Mouse (Mus musculus): Measurements from ENCODE around the gene Ccdc155. TPM values are rescaled to one million over a fixed set of nuclear protein-coding genes. Genes with fewer than 3 reads are reported as not detected.

Gene Ccdc155
- polyA plus RNA-seq, 1 experiment from 2014 or later = 0.41 TPM

- 76% methylated on average over 17 of the region's 17 CpGs for WGBS
- no peak overlapping the region for H3K4me2 ChIP-seq (ENCODE audit: low read depth, low read length)
- H3K27me3 ChIP-seq (ENCODE audit: control insufficient read depth, insufficient read depth, low read length) = peaks cover 13% of the 10 kb centered on the region
- H3K27ac ChIP-seq (replicated peaks; ENCODE audit: low read depth, low read length) = no peak overlapping the region
- no peak for DNase-seq (ENCODE audit: low spot score)
- no peaks in the 10 kb centered on the region; the same call in 1 of the 2 replicates for H3K36me3 ChIP-seq (replicated peaks; ENCODE audit: control insufficient read depth, insufficient read depth, low read depth, low read length)
- H3K4me3 ChIP-seq (ENCODE audit: low read depth, low read length) = no peak overlapping the region
- peaks cover 5% of the 10 kb centered on the region for H3K4me1 ChIP-seq (ENCODE audit: control insufficient read depth, insufficient read depth, low read length)
- no peak overlapping the region for H3K9ac ChIP-seq (replicated peaks; ENCODE audit: low read length)
- no peak for ATAC-seq (replicated peaks; ENCODE audit: insufficient number of reproducible peaks, low FRiP score, low TSS enrichment, low read depth)
- H3K9me3 ChIP-seq (replicated peaks; ENCODE audit: control insufficient read depth, low read length) = no peaks in the 10 kb centered on the region
Observed at GRCm38 (mm10) chr7:45237747-45238699, 33.3 kb upstream of the Ccdc155 start.

- Histone ChIP-seq H3K9ac (replicated peaks; ENCODE audit: low read length) (peak overlapping the region; percentile 48), H3K4me3 (ENCODE audit: low read depth, low read length) (0 out of 2 replicates have a peak overlapping the region, but pooled peaks have one; percentile 13), H3K4me1 (ENCODE audit: control insufficient read depth, insufficient read depth, low read length) (peaks cover 5% of the 10 kb centered on the region), H3K27ac (replicated peaks; ENCODE audit: low read depth, low read length) (peak overlapping the region; percentile 65), H3K36me3 (replicated peaks; ENCODE audit: control insufficient read depth, insufficient read depth, low read depth, low read length) (peaks cover 8% of the 10 kb centered on the region), H3K4me2 (ENCODE audit: low read depth, low read length) (peak overlapping the region; percentile 22), H3K9me3 (replicated peaks; ENCODE audit: control insufficient read depth, low read length) (no peaks in the 10 kb centered on the region), H3K27me3 (ENCODE audit: control insufficient read depth, insufficient read depth, low read length) (peaks cover 13% of the 10 kb centered on the region)
- WGBS = 26% methylated on average over 17 of the region's 17 CpGs
- ATAC-seq (replicated peaks; ENCODE audit: insufficient number of reproducible peaks, low FRiP score, low TSS enrichment, low read depth) = peak; percentile 10; the same call in 1 of the 2 replicates
- no peak for DNase-seq (ENCODE audit: low spot score)
Observed at GRCm38 (mm10) chr7:45235656-45236180, 31.0 kb upstream of the Ccdc155 start.

- peaks cover 5% of the 10 kb centered on the region for H3K4me1 ChIP-seq (ENCODE audit: control insufficient read depth, insufficient read depth, low read length)
Observed at GRCm38 (mm10) chr7:45234922-45235571, 30.4 kb upstream of the Ccdc155 start.

GRCm38 (mm10) chr7:45234333-45234841 lies 29.7 kb upstream of the Ccdc155 start:
- peak overlapping the region; percentile 25; the same call in 1 of the 2 replicates for H3K9ac ChIP-seq (replicated peaks; ENCODE audit: low read length)
- H3K9me3 ChIP-seq (replicated peaks; ENCODE audit: control insufficient read depth, low read length) = no peaks in the 10 kb centered on the region
- peak; percentile 6; the same call in 1 of the 2 replicates for ATAC-seq (replicated peaks; ENCODE audit: insufficient number of reproducible peaks, low FRiP score, low TSS enrichment, low read depth)
- 9% methylated on average over 29 of the region's 29 CpGs for WGBS
- peaks cover 5% of the 10 kb centered on the region for H3K4me1 ChIP-seq (ENCODE audit: control insufficient read depth, insufficient read depth, low read length)
- peak; percentile 54 for DNase-seq (ENCODE audit: low spot score)
- peaks cover 12% of the 10 kb centered on the region for H3K36me3 ChIP-seq (replicated peaks; ENCODE audit: control insufficient read depth, insufficient read depth, low read depth, low read length)
- no peak overlapping the region for H3K4me2 ChIP-seq (ENCODE audit: low read depth, low read length)
- H3K27ac ChIP-seq (replicated peaks; ENCODE audit: low read depth, low read length) = no peak overlapping the region; the same call in 1 of the 2 replicates
- peaks cover 13% of the 10 kb centered on the region for H3K27me3 ChIP-seq (ENCODE audit: control insufficient read depth, insufficient read depth, low read length)
- no peak overlapping the region for H3K4me3 ChIP-seq (ENCODE audit: low read depth, low read length)

More at GRCm38 (mm10) chr7:45234922-45235571, 30.4 kb upstream of the Ccdc155 start:
- peak; percentile 80 for DNase-seq (ENCODE audit: low spot score)
- H3K27ac ChIP-seq (replicated peaks; ENCODE audit: low read depth, low read length) = peak overlapping the region; percentile 65
- H3K9ac ChIP-seq (replicated peaks; ENCODE audit: low read length) = peak overlapping the region; percentile 48
- ATAC-seq (replicated peaks; ENCODE audit: insufficient number of reproducible peaks, low FRiP score, low TSS enrichment, low read depth) = peak; percentile 76
- peak overlapping the region; percentile 22 for H3K4me2 ChIP-seq (ENCODE audit: low read depth, low read length)
- H3K36me3 ChIP-seq (replicated peaks; ENCODE audit: control insufficient read depth, insufficient read depth, low read depth, low read length) = peaks cover 8% of the 10 kb centered on the region
- H3K9me3 ChIP-seq (replicated peaks; ENCODE audit: control insufficient read depth, low read length) = no peaks in the 10 kb centered on the region
- 3% methylated on average over 21 of the region's 21 CpGs for WGBS
- H3K4me3 ChIP-seq (ENCODE audit: low read depth, low read length) = 0 out of 2 replicates have a peak overlapping the region, but pooled peaks have one; percentile 13
- peaks cover 13% of the 10 kb centered on the region for H3K27me3 ChIP-seq (ENCODE audit: control insufficient read depth, insufficient read depth, low read length)

GRCm38 (mm10) chr7:45233580-45234332 lies 29.1 kb upstream of the Ccdc155 start:
- no peak overlapping the region for H3K4me3 ChIP-seq (ENCODE audit: low read depth, low read length)
- peaks cover 18% of the 10 kb centered on the region for H3K36me3 ChIP-seq (replicated peaks; ENCODE audit: control insufficient read depth, insufficient read depth, low read depth, low read length)
- peaks cover 5% of the 10 kb centered on the region for H3K4me1 ChIP-seq (ENCODE audit: control insufficient read depth, insufficient read depth, low read length)
- peak overlapping the region; percentile 25; the same call in 1 of the 2 replicates for H3K9ac ChIP-seq (replicated peaks; ENCODE audit: low read length)
- WGBS = 28% methylated on average over 20 of the region's 20 CpGs
- H3K27ac ChIP-seq (replicated peaks; ENCODE audit: low read depth, low read length) = 0 out of 2 replicates have a peak overlapping the region, but pooled peaks have one; percentile 8
- H3K4me2 ChIP-seq (ENCODE audit: low read depth, low read length) = no peak overlapping the region
- DNase-seq (ENCODE audit: low spot score) (peak; percentile 34), ATAC-seq (replicated peaks; ENCODE audit: insufficient number of reproducible peaks, low FRiP score, low TSS enrichment, low read depth) (0 out of 2 replicates have a peak, but pooled peaks have one; percentile 3)
- H3K27me3 ChIP-seq (ENCODE audit: control insufficient read depth, insufficient read depth, low read length) = peaks cover 8% of the 10 kb centered on the region
- no peaks in the 10 kb centered on the region for H3K9me3 ChIP-seq (replicated peaks; ENCODE audit: control insufficient read depth, low read length)

GRCm38 (mm10) chr7:45232716-45233465 lies 28.2 kb upstream of the Ccdc155 start:
- H3K36me3 ChIP-seq (replicated peaks; ENCODE audit: control insufficient read depth, insufficient read depth, low read depth, low read length) = peaks cover 20% of the 10 kb centered on the region

More at GRCm38 (mm10) chr7:45232716-45233465, 28.2 kb upstream of the Ccdc155 start:
- H3K4me2 ChIP-seq (ENCODE audit: low read depth, low read length) = no peak overlapping the region
- no peak overlapping the region for H3K4me3 ChIP-seq (ENCODE audit: low read depth, low read length)
- no peaks in the 10 kb centered on the region for H3K9me3 ChIP-seq (replicated peaks; ENCODE audit: control insufficient read depth, low read length)
- peaks cover 5% of the 10 kb centered on the region for H3K4me1 ChIP-seq (ENCODE audit: control insufficient read depth, insufficient read depth, low read length)
- DNase-seq (ENCODE audit: low spot score) = no peak
- ATAC-seq (replicated peaks; ENCODE audit: insufficient number of reproducible peaks, low FRiP score, low TSS enrichment, low read depth) = no peak
- peaks cover 3% of the 10 kb centered on the region; the same call in 1 of the 2 replicates for H3K27me3 ChIP-seq (ENCODE audit: control insufficient read depth, insufficient read depth, low read length)
- 72% methylated on average over 13 of the region's 13 CpGs for WGBS
- no peak overlapping the region for H3K27ac ChIP-seq (replicated peaks; ENCODE audit: low read depth, low read length)
- no peak overlapping the region for H3K9ac ChIP-seq (replicated peaks; ENCODE audit: low read length)

Data from embryonic facial prominence, embryonic 11.5 days (tissue).